Mouse (Mus musculus): ENCODE results near the gene Utf1. TPM values are rescaled to one million over a fixed set of nuclear protein-coding genes. Genes with fewer than 3 reads are reported as not detected.

Utf1 gene
- polyA plus RNA-seq, 1 experiment from 2014 or later = 0.22 TPM

DNA sequence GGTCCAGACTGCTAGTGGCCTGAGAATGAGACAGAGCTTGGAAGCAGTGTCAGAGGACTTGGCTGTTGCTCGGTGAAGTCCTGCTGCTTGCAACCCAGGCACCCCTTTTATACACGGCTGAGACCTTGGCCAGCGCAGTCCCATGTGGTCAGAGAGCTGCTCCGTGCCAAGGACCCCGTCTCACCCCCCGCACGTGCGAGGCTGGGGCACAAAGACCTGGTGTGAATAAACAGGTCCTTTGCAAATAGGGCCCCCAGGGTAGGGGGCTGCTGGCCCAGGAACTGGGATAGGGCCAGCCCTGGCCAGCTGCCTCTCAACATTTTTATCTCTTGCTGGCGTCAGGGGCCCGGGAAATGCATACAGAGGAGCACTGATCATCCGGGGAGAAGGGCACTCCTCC is 14.4 kb downstream of the Utf1 start:
- WGBS = 46% methylated on average over 11 of the region's 11 CpGs

GRCm38 (mm10) chr7:139961141-139961540 is 17.6 kb downstream of the Utf1 start:
- no peaks in the 10 kb centered on the region for H3K4me1 ChIP-seq
- WGBS = 84% methylated on average over 10 of the region's 10 CpGs
- H3K9me3 ChIP-seq = no peaks in the 10 kb centered on the region
- no peak overlapping the region for H3K4me2 ChIP-seq (replicated peaks)
- ATAC-seq (ENCODE audit: insufficient number of reproducible peaks, insufficient read depth, low FRiP score, low TSS enrichment) = no peak
- H3K9ac ChIP-seq = no peak overlapping the region
- no peak overlapping the region for H3K4me3 ChIP-seq
- H3K27ac ChIP-seq = no peak overlapping the region
- H3K36me3 ChIP-seq = no peaks in the 10 kb centered on the region
- peaks cover 7% of the 10 kb centered on the region for H3K27me3 ChIP-seq

More for the DNA sequence above, 14.4 kb downstream of the Utf1 start:
- no peak overlapping the region for H3K4me3 ChIP-seq
- peak overlapping the region; percentile 33; the same call in 1 of the 2 replicates for H3K9ac ChIP-seq
- H3K4me1 ChIP-seq = no peaks in the 10 kb centered on the region
- no peak overlapping the region for H3K4me2 ChIP-seq (replicated peaks)
- no peak overlapping the region for H3K27ac ChIP-seq
- H3K27me3 ChIP-seq = peaks cover 7% of the 10 kb centered on the region
- H3K36me3 ChIP-seq = no peaks in the 10 kb centered on the region
- H3K9me3 ChIP-seq = no peaks in the 10 kb centered on the region
- no peak for ATAC-seq (ENCODE audit: insufficient number of reproducible peaks, insufficient read depth, low FRiP score, low TSS enrichment)

DNA sequence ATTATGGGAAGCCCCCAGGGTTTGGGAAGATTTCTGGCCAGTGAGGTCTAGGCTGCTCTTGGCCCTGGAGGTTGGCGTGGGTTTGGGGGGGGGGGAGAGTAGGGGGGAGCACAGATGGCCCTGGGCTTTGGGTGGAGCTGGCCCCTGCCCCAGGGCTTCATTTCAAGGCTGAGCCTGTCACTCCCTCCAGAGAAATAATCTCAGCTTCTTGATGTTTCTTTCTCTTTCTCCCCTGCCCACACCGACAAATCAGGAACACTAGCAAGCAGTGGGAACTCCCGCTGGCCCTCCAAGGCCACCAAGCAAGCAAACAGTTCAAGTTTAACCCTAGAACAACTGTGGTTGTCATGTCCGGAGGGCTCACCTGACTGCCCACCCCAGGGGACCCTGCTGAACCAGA is 20.2 kb downstream of the Utf1 start:
- Histone ChIP-seq H3K4me3 (no peak overlapping the region), H3K36me3 (no peaks in the 10 kb centered on the region), H3K4me2 (replicated peaks) (no peak overlapping the region), H3K9ac (no peak overlapping the region), H3K4me1 (no peaks in the 10 kb centered on the region), H3K27ac (no peak overlapping the region), H3K9me3 (no peaks in the 10 kb centered on the region), H3K27me3 (no peaks in the 10 kb centered on the region; the same call in none of the 2 replicates)
- no peak for ATAC-seq (ENCODE audit: insufficient number of reproducible peaks, insufficient read depth, low FRiP score, low TSS enrichment)
- 59% methylated on average over 4 of the region's 4 CpGs for WGBS

DNA sequence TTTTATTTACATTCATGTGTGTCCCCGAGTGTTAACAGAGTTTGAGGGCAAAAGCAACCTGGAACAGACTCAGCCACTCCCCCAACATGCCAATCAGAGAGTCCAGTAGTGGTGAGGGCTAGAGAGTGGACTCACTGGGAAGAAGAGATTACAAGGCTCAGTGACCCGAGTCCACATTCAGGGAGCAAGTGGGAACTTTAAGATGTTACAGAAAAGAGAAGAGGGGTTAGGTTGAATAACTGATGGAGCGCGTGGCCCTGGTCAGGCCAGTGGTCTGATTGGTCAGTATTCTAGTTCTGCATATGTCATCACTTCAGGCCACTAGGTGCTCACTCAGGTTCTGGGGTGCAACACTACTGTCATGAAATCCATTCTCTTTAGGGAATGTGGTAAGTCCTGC is 23.6 kb downstream of the Utf1 start:
- WGBS = 10% methylated on average over 4 of the region's 4 CpGs
- Histone ChIP-seq H3K4me1 (no peaks in the 10 kb centered on the region), H3K9ac (no peak overlapping the region), H3K36me3 (no peaks in the 10 kb centered on the region), H3K9me3 (no peaks in the 10 kb centered on the region), H3K27ac (no peak overlapping the region), H3K27me3 (no peaks in the 10 kb centered on the region; the same call in none of the 2 replicates), H3K4me2 (replicated peaks) (no peak overlapping the region), H3K4me3 (no peak overlapping the region)
- no peak for ATAC-seq (ENCODE audit: insufficient number of reproducible peaks, insufficient read depth, low FRiP score, low TSS enrichment)

GRCm38 (mm10) chr7:139968428-139968827 is 24.8 kb downstream of the Utf1 start:
- no peak overlapping the region for H3K4me2 ChIP-seq (replicated peaks)
- ATAC-seq (ENCODE audit: insufficient number of reproducible peaks, insufficient read depth, low FRiP score, low TSS enrichment) = no peak
- no peaks in the 10 kb centered on the region for H3K9me3 ChIP-seq
- no peaks in the 10 kb centered on the region for H3K4me1 ChIP-seq
- no peak overlapping the region for H3K4me3 ChIP-seq
- H3K27me3 ChIP-seq = no peaks in the 10 kb centered on the region; the same call in none of the 2 replicates
- no peak overlapping the region for H3K9ac ChIP-seq
- WGBS = 43% methylated on average over 5 of the region's 5 CpGs
- H3K36me3 ChIP-seq = no peaks in the 10 kb centered on the region
- H3K27ac ChIP-seq = no peak overlapping the region

GRCm38 (mm10) chr7:139969348-139970130 is 25.9 kb downstream of the Utf1 start:
- H3K36me3 ChIP-seq = no peaks in the 10 kb centered on the region
- no peaks in the 10 kb centered on the region for H3K9me3 ChIP-seq
- no peak for ATAC-seq (ENCODE audit: insufficient number of reproducible peaks, insufficient read depth, low FRiP score, low TSS enrichment)
- H3K27me3 ChIP-seq = no peaks in the 10 kb centered on the region; the same call in none of the 2 replicates
- no peak overlapping the region; the same call in 1 of the 2 replicates for H3K4me2 ChIP-seq (replicated peaks)
- H3K9ac ChIP-seq = no peak overlapping the region
- no peak overlapping the region for H3K27ac ChIP-seq
- H3K4me1 ChIP-seq = no peaks in the 10 kb centered on the region
- no peak overlapping the region for H3K4me3 ChIP-seq
- WGBS = 31% methylated on average over 9 of the region's 10 CpGs

GRCm38 (mm10) chr7:139970216-139970919 is 26.8 kb downstream of the Utf1 start:
- peak; percentile 49; the same call in 1 of the 2 replicates for ATAC-seq (ENCODE audit: insufficient number of reproducible peaks, insufficient read depth, low FRiP score, low TSS enrichment)
- no peaks in the 10 kb centered on the region; the same call in none of the 2 replicates for H3K27me3 ChIP-seq
- H3K4me1 ChIP-seq = no peaks in the 10 kb centered on the region
- no peak overlapping the region for H3K9ac ChIP-seq
- H3K4me3 ChIP-seq = no peak overlapping the region
- 71% methylated on average over 10 of the region's 10 CpGs for WGBS
- no peak overlapping the region for H3K27ac ChIP-seq
- H3K9me3 ChIP-seq = no peaks in the 10 kb centered on the region
- H3K4me2 ChIP-seq (replicated peaks) = no peak overlapping the region
- H3K36me3 ChIP-seq = no peaks in the 10 kb centered on the region

- H3K27ac ChIP-seq = no peak overlapping the region
- no peak for ATAC-seq (ENCODE audit: insufficient number of reproducible peaks, insufficient read depth, low FRiP score, low TSS enrichment)
- WGBS = 77% methylated on average over 5 of the region's 5 CpGs
Observed at GRCm38 (mm10) chr7:139970979-139971378, 27.4 kb downstream of the Utf1 start.

GRCm38 (mm10) chr7:139971436-139971835 is 27.8 kb downstream of the Utf1 start:
- no peak for ATAC-seq (ENCODE audit: insufficient number of reproducible peaks, insufficient read depth, low FRiP score, low TSS enrichment)
- no peak overlapping the region for H3K4me3 ChIP-seq
- no peaks in the 10 kb centered on the region; the same call in none of the 2 replicates for H3K27me3 ChIP-seq
- H3K27ac ChIP-seq = no peak overlapping the region
- H3K4me1 ChIP-seq = no peaks in the 10 kb centered on the region
- no peaks in the 10 kb centered on the region for H3K9me3 ChIP-seq
- H3K9ac ChIP-seq = no peak overlapping the region
- 76% methylated on average over 6 of the region's 6 CpGs for WGBS
- no peaks in the 10 kb centered on the region for H3K36me3 ChIP-seq
- H3K4me2 ChIP-seq (replicated peaks) = no peak overlapping the region

More at GRCm38 (mm10) chr7:139970979-139971378, 27.4 kb downstream of the Utf1 start:
- H3K27me3 ChIP-seq = no peaks in the 10 kb centered on the region; the same call in none of the 2 replicates
- H3K4me2 ChIP-seq (replicated peaks) = no peak overlapping the region
- no peaks in the 10 kb centered on the region for H3K9me3 ChIP-seq
- H3K36me3 ChIP-seq = no peaks in the 10 kb centered on the region
- H3K4me1 ChIP-seq = no peaks in the 10 kb centered on the region
- no peak overlapping the region for H3K4me3 ChIP-seq
- H3K9ac ChIP-seq = no peak overlapping the region

DNA sequence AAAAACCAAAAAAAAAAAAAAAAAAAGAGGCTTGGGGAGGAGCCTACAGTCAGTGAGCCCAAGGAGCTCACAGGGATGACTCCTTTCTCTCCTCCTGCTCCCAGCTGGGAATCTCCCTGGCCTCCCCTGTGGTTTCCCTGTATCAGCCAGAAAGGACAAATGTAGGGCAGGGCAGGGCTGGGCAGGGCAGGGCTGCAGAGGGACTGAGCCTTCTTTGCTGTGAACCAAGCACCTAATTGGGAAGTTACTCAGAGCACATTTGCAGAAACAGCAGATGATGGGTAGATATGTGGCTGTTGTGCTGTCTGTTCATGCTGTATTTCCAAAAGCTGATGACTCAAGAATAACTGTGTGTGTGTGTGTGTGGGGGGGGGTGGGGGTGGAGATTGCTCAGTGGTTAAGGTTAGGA is 29.3 kb downstream of the Utf1 start:
- Histone ChIP-seq H3K27me3 (no peaks in the 10 kb centered on the region; the same call in 1 of the 2 replicates), H3K9ac (no peak overlapping the region), H3K36me3 (no peaks in the 10 kb centered on the region), H3K4me1 (no peaks in the 10 kb centered on the region), H3K9me3 (no peaks in the 10 kb centered on the region), H3K27ac (no peak overlapping the region), H3K4me3 (no peak overlapping the region), H3K4me2 (replicated peaks) (no peak overlapping the region)
- ATAC-seq (ENCODE audit: insufficient number of reproducible peaks, insufficient read depth, low FRiP score, low TSS enrichment) = no peak

GRCm38 (mm10) chr7:139974307-139974706 is 30.7 kb downstream of the Utf1 start:
- 87% methylated on average over 10 of the region's 10 CpGs for WGBS
- H3K4me2 ChIP-seq (replicated peaks) = no peak overlapping the region
- H3K9ac ChIP-seq = no peak overlapping the region
- H3K4me1 ChIP-seq = peaks cover 8% of the 10 kb centered on the region; the same call in 1 of the 2 replicates
- H3K36me3 ChIP-seq = no peaks in the 10 kb centered on the region
- H3K9me3 ChIP-seq = no peaks in the 10 kb centered on the region
- H3K27me3 ChIP-seq = no peaks in the 10 kb centered on the region
- no peak overlapping the region for H3K27ac ChIP-seq
- no peak for ATAC-seq (ENCODE audit: insufficient number of reproducible peaks, insufficient read depth, low FRiP score, low TSS enrichment)
- H3K4me3 ChIP-seq = no peak overlapping the region

- H3K9me3 ChIP-seq = no peaks in the 10 kb centered on the region
- H3K4me1 ChIP-seq = peaks cover 9% of the 10 kb centered on the region; the same call in 1 of the 2 replicates
- 51% methylated on average over 5 of the region's 5 CpGs for WGBS
- no peaks in the 10 kb centered on the region for H3K27me3 ChIP-seq
- ATAC-seq (ENCODE audit: insufficient number of reproducible peaks, insufficient read depth, low FRiP score, low TSS enrichment) = no peak
- no peak overlapping the region for H3K27ac ChIP-seq
- no peak overlapping the region for H3K9ac ChIP-seq
- no peak overlapping the region for H3K4me2 ChIP-seq (replicated peaks)
- H3K36me3 ChIP-seq = no peaks in the 10 kb centered on the region
- no peak overlapping the region for H3K4me3 ChIP-seq
Observed at GRCm38 (mm10) chr7:139975471-139975870, 31.9 kb downstream of the Utf1 start.
